Comparison of ENCODE assay signal across 27 mouse cellular contexts in genomic region chr3:84251721-84252120, GRCm38 (mm10). TPM values are rescaled to one million over a fixed set of nuclear protein-coding genes. Genes with fewer than 3 reads are reported as not detected.
A peak's percentile ranks its signal among the peaks of the same experiment; 100 is the strongest.
DNase-seq lines count a peak whose midpoint lies in the region; ATAC-seq and TF ChIP-seq lines count a peak whose summit lies in the region.
"Had no signal": no experiment of that assay in that cellular context is flagged by ENCODE, and none has a peak within 500 bp of the region (broad histone marks: within the 10 kb centered on the region; RNA-seq: fewer than 3 reads in every experiment).

No protein-coding gene starts in this region.

- 0 out of 2 replicates have a peak overlapping the region, but pooled peaks have one; percentile 9 for H3K27ac ChIP-seq in kidney, adult 2 months (ENCODE audit: insufficient read depth, low read depth, low read length)
- H3K27ac ChIP-seq in neural tube, embryonic 13.5 days (replicated peaks): peak overlapping the region; percentile 38; the same call in 1 of the 2 replicates
- H3K27ac ChIP-seq in neural tube, embryonic 15.5 days (replicated peaks): no peak overlapping the region
- peak overlapping the region; percentile 94 for H3K27ac ChIP-seq in forebrain, embryonic 16.5 days (ENCODE audit: low read length)
- H3K27ac ChIP-seq: heart, embryonic 10.5 days; heart, embryonic 15.5 days; lung, embryonic 15.5 days had no signal

- no peak for TF ChIP-seq POLR2A in kidney, adult 2 months (IDR thresholded peaks at IDR 0.05; ENCODE audit: low read depth, low read length)

- H3K27me3 ChIP-seq in kidney, adult 2 months (replicated peaks; ENCODE audit: control insufficient read depth, insufficient read depth, low read length): no peaks in the 10 kb centered on the region
- no peaks in the 10 kb centered on the region for H3K27me3 ChIP-seq in neural tube, embryonic 13.5 days
- H3K27me3 ChIP-seq in neural tube, embryonic 15.5 days (replicated peaks): no peaks in the 10 kb centered on the region
- no peaks in the 10 kb centered on the region for H3K27me3 ChIP-seq in forebrain, embryonic 16.5 days (replicated peaks; ENCODE audit: control insufficient read depth, insufficient read depth, low read length)
- H3K27me3 ChIP-seq: heart, embryonic 15.5 days; hindbrain, embryonic 12.5 days; lung, embryonic 15.5 days; neural tube, embryonic 12.5 days had no signal

- no peak for DNase-seq in kidney, adult 2 months
- no peak for DNase-seq in kidney, postnatal 36 days
- no peak for DNase-seq in urinary bladder, postnatal 36 days (ENCODE audit: low spot score in 2 of 2)
- no peak for DNase-seq in heart, adult 9 months (ENCODE audit: low spot score in 2 of 2)
- DNase-seq: adrenal gland, postnatal 25 days; B cell, adult 2 months; cerebellum, adult 18-20 months; cerebellum, postnatal 10 days; gastrocnemius, postnatal 14 days; heart, postnatal 36 days; kidney, adult 9 months; kidney, postnatal 14 days; layer of hippocampus, postnatal 36 days; left cerebral cortex, postnatal 4 days; right cerebral cortex, postnatal 25 days; thymus, postnatal 14 days had no signal

- TF ChIP-seq CTCF in kidney, adult 2 months (conservative IDR thresholded peaks at IDR 0.05; ENCODE audit: insufficient read depth, insufficient read length, low read depth, low read length): no peak

- no peaks in the 10 kb centered on the region for H3K9me3 ChIP-seq in neural tube, embryonic 13.5 days
- H3K9me3 ChIP-seq in neural tube, embryonic 15.5 days (replicated peaks): no peaks in the 10 kb centered on the region
- H3K9me3 ChIP-seq in forebrain, embryonic 16.5 days (ENCODE audit: control insufficient read depth, low read length): no peaks in the 10 kb centered on the region
- H3K9me3 ChIP-seq: heart, embryonic 10.5 days; heart, embryonic 15.5 days; hindbrain, embryonic 12.5 days; lung, embryonic 15.5 days; midbrain, embryonic 10.5 days; neural tube, embryonic 12.5 days had no signal

- H3K4me1 ChIP-seq in kidney, adult 2 months (ENCODE audit: control insufficient read depth, insufficient read depth, low read length): peaks cover 22% of the 10 kb centered on the region
- peaks cover 91% of the 10 kb centered on the region for H3K4me1 ChIP-seq in neural tube, embryonic 13.5 days (replicated peaks)
- peaks cover 49% of the 10 kb centered on the region for H3K4me1 ChIP-seq in neural tube, embryonic 15.5 days
- peaks cover 61% of the 10 kb centered on the region for H3K4me1 ChIP-seq in forebrain, embryonic 16.5 days (replicated peaks; ENCODE audit: control insufficient read depth, insufficient read depth, low read length)

- H3K4me3 ChIP-seq in kidney, adult 2 months (ENCODE audit: insufficient read depth, low read depth, low read length): no peak overlapping the region
- H3K4me3 ChIP-seq in neural tube, embryonic 13.5 days: no peak overlapping the region
- H3K4me3 ChIP-seq in neural tube, embryonic 15.5 days (replicated peaks): no peak overlapping the region
- H3K4me3 ChIP-seq in forebrain, embryonic 16.5 days (replicated peaks; ENCODE audit: low read length): no peak overlapping the region
- H3K4me3 ChIP-seq: heart, embryonic 10.5 days; heart, embryonic 15.5 days; hindbrain, embryonic 12.5 days; lung, embryonic 15.5 days; midbrain, embryonic 10.5 days; myocyte; neural tube, embryonic 12.5 days had no signal

- H3K9ac ChIP-seq in neural tube, embryonic 13.5 days: no peak overlapping the region
- no peak overlapping the region for H3K9ac ChIP-seq in neural tube, embryonic 15.5 days (replicated peaks)
- H3K9ac ChIP-seq in forebrain, embryonic 16.5 days (replicated peaks; ENCODE audit: low read depth, low read length): no peak overlapping the region
- H3K9ac ChIP-seq: heart, embryonic 15.5 days; hindbrain, embryonic 12.5 days; lung, embryonic 15.5 days; neural tube, embryonic 12.5 days had no signal

- H3K4me2 ChIP-seq in neural tube, embryonic 13.5 days: no peak overlapping the region
- no peak overlapping the region for H3K4me2 ChIP-seq in neural tube, embryonic 15.5 days
- no peak overlapping the region for H3K4me2 ChIP-seq in forebrain, embryonic 16.5 days (ENCODE audit: low read length)
- H3K4me2 ChIP-seq: heart, embryonic 15.5 days; hindbrain, embryonic 12.5 days; liver, embryonic 11.5 days; lung, embryonic 15.5 days; neural tube, embryonic 12.5 days had no signal

- WGBS in kidney, adult 2 months: 47% methylated on average over 4 of the region's 4 CpGs
- WGBS in neural tube, embryonic 13.5 days: 53% methylated on average over 4 of the region's 4 CpGs
- 43% methylated on average over 4 of the region's 4 CpGs for WGBS in neural tube, embryonic 15.5 days
- WGBS in forebrain, embryonic 16.5 days: 59% methylated on average over 4 of the region's 4 CpGs

- H3K36me3 ChIP-seq in kidney, adult 2 months (ENCODE audit: control insufficient read depth, insufficient read depth, low read length): no peaks in the 10 kb centered on the region
- H3K36me3 ChIP-seq in neural tube, embryonic 13.5 days: 0 out of 2 replicates have a peak, but pooled peaks cover 4% of the 10 kb centered on the region
- no peaks in the 10 kb centered on the region for H3K36me3 ChIP-seq in neural tube, embryonic 15.5 days
- peaks cover 2% of the 10 kb centered on the region; the same call in 1 of the 2 replicates for H3K36me3 ChIP-seq in forebrain, embryonic 16.5 days (ENCODE audit: control insufficient read depth, insufficient read depth)
- H3K36me3 ChIP-seq: heart, embryonic 10.5 days; heart, embryonic 15.5 days; hindbrain, embryonic 12.5 days; lung, embryonic 15.5 days had no signal

- ATAC-seq in neural tube, embryonic 13.5 days (ENCODE audit: low read depth): no peak
- no peak for ATAC-seq in neural tube, embryonic 15.5 days (ENCODE audit: low FRiP score)
- no peak for ATAC-seq in forebrain, embryonic 16.5 days

RNA-seq across cellular contexts. Expression of gene Trim2, which starts 55.0 kb away (rescaled TPM):
- 44.5 and 49.2 TPM in 2 replicates for polyA plus RNA-seq in kidney, adult 2 months (2012; rRNA removed)
- 126 and 142 TPM in 2 replicates for polyA plus RNA-seq in neural tube, embryonic 13.5 days (2015; fragmentation: Nextera tagmentation; extraction: Ambion mirVana)
- 108 and 137 TPM in 2 replicates for polyA plus RNA-seq in neural tube, embryonic 15.5 days (2015; fragmentation: Nextera tagmentation; extraction: Ambion mirVana)
- polyA plus RNA-seq in forebrain, embryonic 16.5 days (2015; fragmentation: Nextera tagmentation; extraction: Ambion mirVana): 195 and 201 TPM in 2 replicates
